Comparison of ENCODE assay signal across 26 mouse cellular contexts in genomic region chr11:25594780-25595179, GRCm38 (mm10).
DNase-seq lines count a peak whose midpoint lies in the region; ATAC-seq and TF ChIP-seq lines count a peak whose summit lies in the region.
"Had no signal": no experiment of that assay in that cellular context is flagged by ENCODE, and none has a peak within 500 bp of the region (broad histone marks: within the 10 kb centered on the region; RNA-seq: fewer than 3 reads in every experiment).

No protein-coding gene starts in this region.

- 56% methylated on average over 3 of the region's 3 CpGs for WGBS in hindbrain, embryonic 13.5 days
- 83% methylated on average over 3 of the region's 3 CpGs for WGBS in hindbrain, embryonic 11.5 days
- WGBS in kidney, postnatal 0 days: 62% methylated on average over 3 of the region's 3 CpGs
- WGBS in midbrain, embryonic 13.5 days: 32% methylated on average over 3 of the region's 3 CpGs
- 40% methylated on average over 3 of the region's 3 CpGs for WGBS in midbrain, embryonic 16.5 days
- 42% methylated on average over 3 of the region's 3 CpGs for WGBS in midbrain, embryonic 15.5 days

- TF ChIP-seq CTCF in kidney, postnatal 0 days (IDR thresholded peaks at IDR 0.05; ENCODE audit: low read depth): no peak

- ATAC-seq in hindbrain, embryonic 13.5 days (ENCODE audit: low FRiP score): peak; percentile 29; the same call in 1 of the 2 replicates
- ATAC-seq in hindbrain, embryonic 11.5 days (ENCODE audit: low FRiP score): no peak
- ATAC-seq in kidney, postnatal 0 days (replicated peaks; ENCODE audit: low FRiP score, low read depth): no peak
- ATAC-seq in midbrain, embryonic 13.5 days: peak; percentile 58
- no peak for ATAC-seq in midbrain, embryonic 16.5 days
- ATAC-seq in midbrain, embryonic 15.5 days (replicated peaks): peak; percentile 37; the same call in 1 of the 2 replicates
- ATAC-seq: activated CD4-positive, CD25-positive, alpha-beta regulatory T cell, adult 4 months; forebrain, embryonic 15.5 days had no signal

- H3K27me3 ChIP-seq in hindbrain, embryonic 13.5 days: no peaks in the 10 kb centered on the region
- H3K27me3 ChIP-seq in hindbrain, embryonic 11.5 days (ENCODE audit: control insufficient read depth, insufficient read depth, low read length): no peaks in the 10 kb centered on the region
- H3K27me3 ChIP-seq in kidney, postnatal 0 days (ENCODE audit: insufficient read depth, low read length): no peaks in the 10 kb centered on the region
- no peaks in the 10 kb centered on the region for H3K27me3 ChIP-seq in midbrain, embryonic 13.5 days
- H3K27me3 ChIP-seq in midbrain, embryonic 16.5 days (ENCODE audit: control insufficient read depth, insufficient read depth, low read depth, low read length): no peaks in the 10 kb centered on the region
- H3K27me3 ChIP-seq in midbrain, embryonic 15.5 days (replicated peaks): no peaks in the 10 kb centered on the region
- H3K27me3 ChIP-seq: embryonic facial prominence, embryonic 13.5 days; forebrain, embryonic 15.5 days; heart, embryonic 12.5 days; heart, embryonic 15.5 days had no signal

- H3K4me1 ChIP-seq in hindbrain, embryonic 13.5 days (replicated peaks): peaks cover 6% of the 10 kb centered on the region
- H3K4me1 ChIP-seq in hindbrain, embryonic 11.5 days (replicated peaks; ENCODE audit: control insufficient read depth, insufficient read depth, low read length): no peaks in the 10 kb centered on the region
- no peaks in the 10 kb centered on the region for H3K4me1 ChIP-seq in kidney, postnatal 0 days (replicated peaks; ENCODE audit: insufficient read depth, low read length)
- H3K4me1 ChIP-seq in midbrain, embryonic 13.5 days (replicated peaks): peaks cover 24% of the 10 kb centered on the region
- H3K4me1 ChIP-seq in midbrain, embryonic 16.5 days (ENCODE audit: control insufficient read depth, insufficient read depth, low read length): 0 out of 2 replicates have a peak, but pooled peaks cover 3% of the 10 kb centered on the region
- peaks cover 4% of the 10 kb centered on the region for H3K4me1 ChIP-seq in midbrain, embryonic 15.5 days

- no peak overlapping the region for H3K27ac ChIP-seq in hindbrain, embryonic 13.5 days
- no peak overlapping the region for H3K27ac ChIP-seq in hindbrain, embryonic 11.5 days (ENCODE audit: low read depth, low read length)
- no peak overlapping the region for H3K27ac ChIP-seq in kidney, postnatal 0 days
- no peak overlapping the region for H3K27ac ChIP-seq in midbrain, embryonic 13.5 days
- no peak overlapping the region for H3K27ac ChIP-seq in midbrain, embryonic 16.5 days (ENCODE audit: low read length)
- H3K27ac ChIP-seq in midbrain, embryonic 15.5 days: no peak overlapping the region
- H3K27ac ChIP-seq: embryonic facial prominence, embryonic 10.5 days; embryonic facial prominence, embryonic 13.5 days; forebrain, embryonic 12.5 days; forebrain, embryonic 15.5 days; heart, embryonic 15.5 days had no signal

- H3K9ac ChIP-seq in hindbrain, embryonic 13.5 days: no peak overlapping the region
- no peak overlapping the region for H3K9ac ChIP-seq in hindbrain, embryonic 11.5 days (ENCODE audit: low read depth, low read length)
- no peak overlapping the region for H3K9ac ChIP-seq in kidney, postnatal 0 days (ENCODE audit: low read depth, low read length)
- no peak overlapping the region for H3K9ac ChIP-seq in midbrain, embryonic 13.5 days (replicated peaks)
- no peak overlapping the region for H3K9ac ChIP-seq in midbrain, embryonic 16.5 days (ENCODE audit: low read depth, low read length)
- H3K9ac ChIP-seq in midbrain, embryonic 15.5 days: no peak overlapping the region
- H3K9ac ChIP-seq: embryonic facial prominence, embryonic 13.5 days; forebrain, embryonic 12.5 days; forebrain, embryonic 15.5 days; heart, embryonic 12.5 days; heart, embryonic 15.5 days had no signal

- no peak overlapping the region for H3K4me3 ChIP-seq in hindbrain, embryonic 13.5 days
- no peak overlapping the region for H3K4me3 ChIP-seq in hindbrain, embryonic 11.5 days (ENCODE audit: low read depth, low read length)
- H3K4me3 ChIP-seq in kidney, postnatal 0 days (replicated peaks; ENCODE audit: low read depth, low read length): no peak overlapping the region
- H3K4me3 ChIP-seq in midbrain, embryonic 13.5 days (replicated peaks): no peak overlapping the region
- H3K4me3 ChIP-seq in midbrain, embryonic 16.5 days (ENCODE audit: low read depth, low read length): no peak overlapping the region
- H3K4me3 ChIP-seq in midbrain, embryonic 15.5 days: no peak overlapping the region
- H3K4me3 ChIP-seq: embryonic facial prominence, embryonic 10.5 days; embryonic facial prominence, embryonic 13.5 days; erythroblast, embryonic 14.5 days; forebrain, embryonic 12.5 days; forebrain, embryonic 15.5 days; heart, embryonic 12.5 days; heart, embryonic 15.5 days had no signal

- no peak overlapping the region for H3K4me2 ChIP-seq in hindbrain, embryonic 13.5 days
- H3K4me2 ChIP-seq in hindbrain, embryonic 11.5 days (replicated peaks; ENCODE audit: low read depth, low read length): no peak overlapping the region
- no peak overlapping the region for H3K4me2 ChIP-seq in kidney, postnatal 0 days (ENCODE audit: low read length)
- no peak overlapping the region for H3K4me2 ChIP-seq in midbrain, embryonic 13.5 days (replicated peaks)
- no peak overlapping the region for H3K4me2 ChIP-seq in midbrain, embryonic 16.5 days (ENCODE audit: low read length)
- H3K4me2 ChIP-seq in midbrain, embryonic 15.5 days: no peak overlapping the region
- H3K4me2 ChIP-seq: embryonic facial prominence, embryonic 13.5 days; forebrain, embryonic 12.5 days; forebrain, embryonic 15.5 days; heart, embryonic 12.5 days; heart, embryonic 15.5 days had no signal

- no peak for DNase-seq in hindbrain, embryonic 11.5 days (ENCODE audit: low spot score)
- peak; percentile 2 for DNase-seq in kidney, postnatal 0 days (ENCODE audit: low spot score)
- DNase-seq in kidney, postnatal 4 days: no peak
- DNase-seq in adrenal gland, adult 2 months: no peak
- DNase-seq: adrenal gland, postnatal 10 days; adrenal gland, postnatal 36 days; cerebellum, adult 11-12 months; cerebellum, adult 8-10 months; cerebellum, postnatal 10 days; cerebellum, postnatal 36 days; gastrocnemius, postnatal 25 days; heart, adult 18-20 months; heart, postnatal 10 days; heart, postnatal 36 days had no signal

- no peaks in the 10 kb centered on the region for H3K9me3 ChIP-seq in hindbrain, embryonic 13.5 days
- no peaks in the 10 kb centered on the region for H3K9me3 ChIP-seq in hindbrain, embryonic 11.5 days (ENCODE audit: control insufficient read depth, low read length)
- no peaks in the 10 kb centered on the region for H3K9me3 ChIP-seq in kidney, postnatal 0 days (replicated peaks; ENCODE audit: low read length)
- no peaks in the 10 kb centered on the region for H3K9me3 ChIP-seq in midbrain, embryonic 13.5 days
- no peaks in the 10 kb centered on the region for H3K9me3 ChIP-seq in midbrain, embryonic 16.5 days (replicated peaks; ENCODE audit: control insufficient read depth, low read length, poor library complexity, severe bottlenecking)
- H3K9me3 ChIP-seq in midbrain, embryonic 15.5 days: no peaks in the 10 kb centered on the region
- H3K9me3 ChIP-seq: embryonic facial prominence, embryonic 10.5 days; embryonic facial prominence, embryonic 13.5 days; forebrain, embryonic 12.5 days; forebrain, embryonic 15.5 days; heart, embryonic 12.5 days; heart, embryonic 15.5 days had no signal

- H3K36me3 ChIP-seq in hindbrain, embryonic 13.5 days: no peaks in the 10 kb centered on the region
- no peaks in the 10 kb centered on the region for H3K36me3 ChIP-seq in hindbrain, embryonic 11.5 days (ENCODE audit: control insufficient read depth, insufficient read depth, low read length)
- H3K36me3 ChIP-seq in kidney, postnatal 0 days (ENCODE audit: insufficient read depth, low read length): no peaks in the 10 kb centered on the region
- H3K36me3 ChIP-seq in midbrain, embryonic 13.5 days: no peaks in the 10 kb centered on the region
- H3K36me3 ChIP-seq in midbrain, embryonic 16.5 days (ENCODE audit: control insufficient read depth, insufficient read depth, low read length): no peaks in the 10 kb centered on the region
- H3K36me3 ChIP-seq in midbrain, embryonic 15.5 days (replicated peaks): no peaks in the 10 kb centered on the region
- H3K36me3 ChIP-seq: embryonic facial prominence, embryonic 10.5 days; embryonic facial prominence, embryonic 13.5 days; forebrain, embryonic 12.5 days; forebrain, embryonic 15.5 days; heart, embryonic 12.5 days; heart, embryonic 15.5 days had no signal

Comparison
In these comparisons a context has a peak if more than half of its experiments do, and no peak if none do; other contexts are left out.
1. ATAC-seq: peak in hindbrain, embryonic 13.5 days (single experiment), midbrain, embryonic 13.5 days (single experiment) and midbrain, embryonic 15.5 days (single experiment); none in hindbrain, embryonic 11.5 days (single experiment), kidney, postnatal 0 days (single experiment) and midbrain, embryonic 16.5 days (single experiment).